Mouse (Mus musculus) liver, embryonic 14.5 days (tissue): ENCODE results near the gene Aqp11. TPM values are rescaled to one million over a fixed set of nuclear protein-coding genes. Genes with fewer than 3 reads are reported as not detected.

Experiments
- ATAC-seq: fragments of 200-750 bp; cut with Nextera tagmentation; 2 replicates; pipeline ENCODE4 v1.8.0; 2017; ENCODE audit warnings: moderate number of reproducible peaks, mild to moderate bottlenecking, moderate library complexity; ENCODE audit not compliant: insufficient read depth
- DNase-seq, 3 experiments: peaks; one replicate each; pipeline ENCODE4 v3.0.0-alpha.2; 2012 to 2013; ENCODE audit warnings: low read depth in 3 of 3, low spot score in 3 of 3
- H3K27ac ChIP-seq: fragments of 300-500 bp; sonication (generic); 2 replicates; pipeline ENCODE4 v1.5.1; 2014; ENCODE audit warnings: moderate library complexity, mild to moderate bottlenecking, control low read depth, inconsistent platforms
- H3K27me3 ChIP-seq: fragments of 300-500 bp; sonication (generic); 2 replicates; pipeline ENCODE4 v1.6.1; 2014; ENCODE audit warnings: mild to moderate bottlenecking, low read length, moderate library complexity; ENCODE audit not compliant: control insufficient read depth, insufficient read depth
- H3K36me3 ChIP-seq: fragments of 300-500 bp; sonication (generic); replicated peaks from 2 replicates; pipeline ENCODE4 v1.6.1; 2014; ENCODE audit warnings: low read depth; ENCODE audit not compliant: control insufficient read depth, insufficient read depth
- H3K4me1 ChIP-seq, 2 experiments: fragments of 200-500 bp in 1 of 2; fragments of 300-500 bp in 1 of 2; sonication (generic) in 1 of 2; replicated peaks; 2 replicates each; pipeline ENCODE4 v1.6.1; 2012 to 2014; ENCODE audit warnings: antibody characterized with exemption in 1 of 2, inconsistent platforms in 1 of 2, low read length in 1 of 2; ENCODE audit not compliant: control insufficient read depth in 2 of 2, insufficient read depth in 2 of 2
- H3K4me2 ChIP-seq: fragments of 300-500 bp; sonication (generic); 2 replicates; pipeline ENCODE4 v1.6.1; 2014; ENCODE audit warnings: low read depth, mild to moderate bottlenecking, control low read depth, moderate library complexity
- H3K4me3 ChIP-seq, 2 experiments: fragments of 200-500 bp in 1 of 2; fragments of 300-500 bp in 1 of 2; sonication (generic) in 1 of 2; 2 replicates each; pipeline ENCODE4 v1.5.1; 2012 to 2014; ENCODE audit warnings: low read depth in 2 of 2, low read length in 2 of 2, mild to moderate bottlenecking in 2 of 2, control low read depth in 1 of 2, inconsistent platforms in 1 of 2, moderate library complexity in 1 of 2; ENCODE audit not compliant: insufficient read depth in 1 of 2
- H3K9ac ChIP-seq: fragments of 300-500 bp; sonication (generic); replicated peaks from 2 replicates; pipeline ENCODE4 v1.6.1; 2014; ENCODE audit warnings: mild to moderate bottlenecking, control low read depth, moderate library complexity
- H3K9me3 ChIP-seq: fragments of 300-500 bp; sonication (generic); 2 replicates; pipeline ENCODE4 v1.6.1; 2016; ENCODE audit warnings: low read length, mixed read lengths; ENCODE audit not compliant: control insufficient read depth
- CTCF ChIP-seq: IDR thresholded peaks from 2 replicates; pipeline ENCODE4 v1.5.1; 2016; ENCODE audit warnings: antibody characterized with exemption, low read depth, control low read depth
- EP300 ChIP-seq: IDR thresholded peaks from 2 replicates; pipeline ENCODE4 v1.6.1; 2016; ENCODE audit warnings: antibody characterized with exemption, low read depth
- WGBS: fragments of 180-500 bp; shearing (Covaris S2); extraction: QIAGEN DNeasy Blood & Tissue Kit; methylation state at CpG from one replicate; pipeline ENCODE4 v1.1.7; 2014; ENCODE audit not compliant: insufficient replicate concordance; 5-methylcytosine and 5-hydroxymethylcytosine counted together
- polyA plus RNA-seq, 2 experiments: library from polyadenylated mRNA; depleted of rRNA in 1 of 2; stranded (reverse) in 1 of 2; unstranded in 1 of 2; fragments of >200 nt; fragmentation: Nextera tagmentation in 1 of 2; extraction: Ambion mirVana in 1 of 2; gene quantifications; 2 replicates each; pipeline versions ENCODE4 v1.2.1 to v1.2.3; 2012 to 2014

Aqp11 gene
- polyA plus RNA-seq (2012; rRNA removed) (7.1 and 7.4 TPM in 2 replicates), polyA plus RNA-seq (2014; fragmentation: Nextera tagmentation; extraction: Ambion mirVana) (18.5 and 22.3 TPM in 2 replicates)

DNA sequence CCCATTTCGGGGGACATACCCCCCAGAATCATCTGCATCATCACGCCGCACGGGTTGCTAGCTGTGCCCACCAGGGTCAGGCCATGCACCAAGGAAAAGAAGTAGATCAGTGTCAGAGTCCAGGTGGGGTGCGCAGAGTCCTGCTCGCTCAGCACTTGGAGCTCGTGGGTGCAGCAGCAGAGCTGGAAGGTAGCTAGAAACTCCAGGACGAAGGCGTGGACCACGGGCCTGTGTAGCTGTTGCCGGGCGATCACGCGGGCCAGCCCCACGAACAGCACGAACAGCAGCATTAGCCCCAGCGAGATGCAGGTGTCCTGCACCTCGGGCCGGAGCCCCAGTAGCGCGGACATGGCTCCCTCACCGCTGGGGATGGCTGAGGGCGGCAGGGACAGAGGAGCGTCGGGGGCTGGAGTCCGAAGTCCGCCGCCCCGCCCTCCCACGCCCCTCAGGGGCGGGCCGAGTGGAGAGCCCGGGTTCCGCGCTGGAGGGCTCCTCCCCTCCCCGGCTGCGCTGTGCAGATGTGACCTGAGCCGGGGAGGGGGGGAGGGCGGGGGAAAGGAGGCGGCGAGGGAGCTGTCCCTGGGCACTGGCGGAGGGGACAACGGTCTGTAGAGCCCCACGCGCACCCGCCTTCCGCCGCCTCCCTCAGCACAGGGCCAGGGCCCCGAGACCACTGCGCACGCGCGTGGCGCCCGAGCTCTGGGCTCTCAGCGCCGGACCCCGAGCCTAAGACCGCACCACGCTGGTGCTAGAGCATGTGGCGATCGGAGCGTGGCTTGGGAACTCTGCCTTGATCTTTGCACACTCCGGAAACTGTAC lies at the start of gene Aqp11:
TSS of gene Aqp11 (minus strand) at position 652 of the 819 bp plus-strand sequence.
- Histone ChIP-seq H3K4me2 (peak within 1 kb of the TSS; percentile 85), H3K4me3 (peak within 1 kb of the TSS; percentile 64 to 76), H3K9ac (peak within 1 kb of the TSS; percentile 91), H3K27ac (peak within 1 kb of the TSS; percentile 68), H3K27me3 (no peaks in the 10 kb centered on the region), H3K36me3 (no peaks in the 10 kb centered on the region), H3K4me1 (peaks cover 35 to 60% of the 10 kb centered on the region in 2 experiments), H3K9me3 (no peaks in the 10 kb centered on the region)
- under 1% methylated on average over 59 of the region's 64 CpGs for WGBS
- ATAC-seq (peak; percentile 93), DNase-seq (peak; percentile 75 to 79 (median 77))
- TF ChIP-seq CTCF, result 0 out of 2 replicates have a peak, but pooled peaks have one; percentile 4
- TF ChIP-seq EP300, result no peak

DNA sequence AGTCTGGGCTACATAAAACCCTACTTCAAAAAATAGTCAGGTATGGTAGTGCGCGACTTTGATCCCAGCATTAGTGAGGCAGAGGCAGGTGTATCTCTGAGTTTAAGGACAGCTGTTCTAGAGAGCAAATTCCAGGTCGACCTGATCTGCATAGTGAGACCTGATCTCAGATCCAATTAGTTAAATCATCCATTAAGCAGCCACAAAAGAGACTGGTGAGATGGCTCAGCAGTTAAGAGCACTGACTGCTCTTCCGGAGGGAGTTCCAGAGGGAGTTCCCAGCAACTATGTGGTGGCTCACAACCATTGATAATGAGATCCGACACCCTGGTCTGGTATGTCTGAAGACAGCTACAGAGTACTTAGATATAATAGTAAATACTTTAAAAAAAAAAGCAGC lies 45.4 kb upstream of the Aqp11 start:
- ATAC-seq (no peak), DNase-seq (no peak)
- Histone ChIP-seq H3K9ac (no peak overlapping the region), H3K9me3 (no peaks in the 10 kb centered on the region), H3K4me3 (no peak overlapping the region), H3K4me2 (no peak overlapping the region), H3K4me1 (no peaks in the 10 kb centered on the region; a peak in 1 of 4 replicates), H3K36me3 (no peaks in the 10 kb centered on the region), H3K27ac (no peak overlapping the region), H3K27me3 (peaks cover 18% of the 10 kb centered on the region)
- TF ChIP-seq CTCF, result no peak
- no peak for TF ChIP-seq EP300
- WGBS, result 57% methylated on average over 5 of the region's 5 CpGs

DNA sequence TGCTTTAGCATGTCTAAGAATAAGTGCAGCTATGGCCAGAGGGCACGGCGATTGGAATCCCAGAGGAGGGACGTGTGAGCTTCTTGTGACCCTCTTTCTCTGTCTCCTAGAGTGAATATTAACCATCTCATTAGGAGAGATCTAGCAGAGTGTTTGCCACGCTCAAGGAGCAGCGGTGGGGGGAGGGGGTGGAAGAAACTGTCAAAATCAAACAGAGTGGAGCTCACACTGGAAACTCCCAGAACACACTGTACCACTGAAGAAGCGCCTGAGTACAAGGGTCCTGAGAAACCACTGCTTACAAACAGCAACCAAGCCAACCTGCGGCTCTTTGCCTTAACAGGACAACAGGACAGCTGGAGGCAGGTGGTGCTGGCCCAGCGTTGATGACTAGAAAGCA lies 43.4 kb upstream of the Aqp11 start:
- H3K36me3 ChIP-seq, result no peaks in the 10 kb centered on the region
- H3K27me3 ChIP-seq, result peaks cover 4% of the 10 kb centered on the region
- ATAC-seq (no peak), DNase-seq (no peak)
- no peaks in the 10 kb centered on the region for H3K4me1 ChIP-seq
- no peak overlapping the region for H3K9ac ChIP-seq
- no peak overlapping the region for H3K4me3 ChIP-seq
- TF ChIP-seq CTCF, result no peak
- TF ChIP-seq EP300, result no peak
- no peak overlapping the region for H3K27ac ChIP-seq
- H3K9me3 ChIP-seq, result no peaks in the 10 kb centered on the region
- 53% methylated on average over 8 of the region's 8 CpGs for WGBS
- H3K4me2 ChIP-seq, result no peak overlapping the region

DNA sequence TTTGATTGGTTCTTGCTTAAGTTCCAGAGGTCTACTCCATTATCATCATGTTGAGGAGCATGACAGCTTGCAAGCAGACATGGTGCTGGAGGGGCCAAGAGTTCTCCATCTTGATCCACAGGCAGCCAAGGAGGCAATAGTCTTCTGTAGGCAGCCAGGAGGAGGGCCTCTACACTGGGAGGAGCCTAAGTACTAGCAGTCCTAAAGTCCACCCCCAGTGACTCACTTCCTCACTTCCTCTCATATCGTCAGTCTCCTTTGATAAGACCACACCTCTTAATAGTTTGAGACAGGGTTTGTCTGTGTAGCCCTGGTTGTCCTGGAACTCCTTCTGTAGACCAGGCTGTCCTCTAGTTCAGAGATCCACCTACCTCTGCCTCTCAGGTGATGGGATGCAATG lies 42.7 kb upstream of the Aqp11 start:
- H3K4me2 ChIP-seq, result no peak overlapping the region
- H3K27me3 ChIP-seq, result peaks cover 4% of the 10 kb centered on the region
- H3K9ac ChIP-seq, result no peak overlapping the region
- no peaks in the 10 kb centered on the region for H3K4me1 ChIP-seq
- ATAC-seq (no peak), DNase-seq (no peak)
- no peak overlapping the region for H3K27ac ChIP-seq
- no peaks in the 10 kb centered on the region for H3K9me3 ChIP-seq
- H3K36me3 ChIP-seq, result no peaks in the 10 kb centered on the region
- H3K4me3 ChIP-seq, result no peak overlapping the region
- TF ChIP-seq CTCF, result no peak
- TF ChIP-seq EP300, result no peak
- WGBS, result 0% methylated on average over 1 of the region's 1 CpGs

DNA sequence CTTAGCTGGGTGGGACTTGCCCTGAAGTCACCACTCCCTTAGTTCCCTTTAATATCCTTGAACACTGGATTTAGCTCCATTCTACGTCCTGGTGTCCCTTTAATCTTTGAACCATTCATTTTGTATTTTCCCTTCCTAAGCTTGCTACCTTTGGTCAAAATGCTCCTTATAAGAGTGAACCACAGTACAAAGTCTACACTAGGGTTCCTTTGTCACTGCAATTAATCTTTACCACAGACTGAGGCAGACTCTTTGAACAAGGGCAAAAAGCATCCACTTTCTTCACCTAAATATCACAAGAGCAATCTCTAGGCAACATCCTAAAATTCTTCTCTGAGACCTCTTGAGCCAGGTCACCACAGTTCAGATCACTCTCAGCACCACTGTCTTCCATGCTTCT lies 42.1 kb upstream of the Aqp11 start:
- 50% methylated on average over 1 of the region's 1 CpGs for WGBS
- ATAC-seq (no peak), DNase-seq (no peak)
- H3K27me3 ChIP-seq, result no peaks in the 10 kb centered on the region; the same call in 1 of the 2 replicates
- H3K4me1 ChIP-seq, result no peaks in the 10 kb centered on the region
- no peak overlapping the region for H3K27ac ChIP-seq
- no peak overlapping the region for H3K4me2 ChIP-seq
- no peak overlapping the region for H3K9ac ChIP-seq
- no peak overlapping the region for H3K4me3 ChIP-seq
- H3K36me3 ChIP-seq, result no peaks in the 10 kb centered on the region
- TF ChIP-seq EP300 (no peak), CTCF (no peak)
- H3K9me3 ChIP-seq, result no peaks in the 10 kb centered on the region
